Mouse (Mus musculus) neural tube, embryonic 10.5 days (tissue): ENCODE data around the gene Fbxo36.

Source experiments
- DNase-seq: peaks from one replicate; pipeline ENCODE4 v3.0.0-alpha.2; 2017; ENCODE audit warnings: low spot score; ENCODE audit errors: extremely low spot score

Gene Fbxo36

DNA sequence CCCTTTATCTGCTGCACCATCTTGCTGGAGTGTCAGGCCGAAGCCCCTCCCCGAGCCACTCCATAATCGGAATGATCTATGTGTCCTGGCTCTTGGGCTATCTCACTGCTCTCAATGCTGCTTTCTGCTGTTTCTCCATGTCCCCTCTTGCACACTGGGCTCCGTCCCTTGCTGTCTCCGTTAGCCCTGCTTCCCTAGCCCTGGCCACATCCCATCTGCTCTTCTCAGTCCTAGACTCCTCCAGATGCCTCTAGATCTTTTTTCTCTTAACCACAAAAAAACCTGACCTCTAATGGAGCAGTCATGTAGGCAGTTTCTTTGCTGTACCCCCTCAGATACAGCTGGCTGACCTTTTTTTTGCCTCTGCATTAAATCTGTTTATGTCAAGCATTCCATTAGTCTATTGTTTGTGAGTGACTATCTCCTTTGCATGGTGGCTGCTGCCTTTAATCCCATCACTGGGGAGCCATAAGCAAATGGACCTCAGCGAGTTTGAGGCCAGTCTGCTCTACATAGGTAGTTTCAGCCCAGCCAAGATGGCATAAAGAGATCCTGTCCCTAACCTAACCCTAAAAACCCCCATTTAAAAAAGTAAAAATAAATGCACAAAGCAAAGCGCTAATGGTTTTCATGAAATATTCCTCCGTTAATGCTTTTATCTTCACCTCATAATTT lies 49.8 kb downstream of the Fbxo36 start:
- DNase-seq: no peak

DNA sequence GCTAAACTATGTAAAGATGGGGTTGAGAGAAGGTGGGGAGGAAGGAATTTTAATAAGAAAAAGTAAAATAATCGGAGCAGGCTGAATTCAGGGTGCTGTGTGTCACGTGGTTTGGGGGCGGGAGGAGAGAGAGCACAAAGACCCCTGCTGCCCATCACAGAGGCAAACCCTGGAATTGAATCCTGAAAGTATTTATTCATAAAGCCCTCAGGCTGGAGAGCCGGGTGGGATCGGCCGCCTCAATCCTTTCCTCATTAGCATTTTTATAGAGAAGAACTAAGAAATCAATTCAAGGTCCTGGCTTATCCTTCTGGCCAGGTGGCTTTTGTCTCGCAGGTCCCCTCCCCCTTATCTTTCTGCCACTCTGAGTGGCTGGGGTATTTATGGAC lies 50.4 kb downstream of the Fbxo36 start:
- no peak for DNase-seq

DNA sequence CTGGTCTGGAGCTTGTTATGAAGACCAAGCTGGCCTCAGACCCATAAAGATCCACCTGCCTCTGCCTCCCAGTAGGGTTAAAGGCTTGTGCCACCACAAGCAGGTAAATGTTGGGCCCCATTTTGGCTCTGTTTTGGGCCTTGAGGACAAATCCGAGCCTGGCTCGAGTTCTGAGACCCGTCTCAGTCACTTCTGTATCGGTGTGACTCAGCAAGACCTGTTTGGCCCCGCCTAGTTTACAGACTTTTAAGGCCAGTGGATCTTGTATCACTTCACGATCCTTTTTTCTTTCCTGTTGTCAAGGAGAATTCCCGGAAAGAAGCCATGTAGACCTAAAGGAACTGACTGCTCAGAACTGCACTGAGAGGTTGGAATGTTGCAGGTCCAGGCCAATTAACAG lies 50.9 kb downstream of the Fbxo36 start:
- DNase-seq: no peak

DNA sequence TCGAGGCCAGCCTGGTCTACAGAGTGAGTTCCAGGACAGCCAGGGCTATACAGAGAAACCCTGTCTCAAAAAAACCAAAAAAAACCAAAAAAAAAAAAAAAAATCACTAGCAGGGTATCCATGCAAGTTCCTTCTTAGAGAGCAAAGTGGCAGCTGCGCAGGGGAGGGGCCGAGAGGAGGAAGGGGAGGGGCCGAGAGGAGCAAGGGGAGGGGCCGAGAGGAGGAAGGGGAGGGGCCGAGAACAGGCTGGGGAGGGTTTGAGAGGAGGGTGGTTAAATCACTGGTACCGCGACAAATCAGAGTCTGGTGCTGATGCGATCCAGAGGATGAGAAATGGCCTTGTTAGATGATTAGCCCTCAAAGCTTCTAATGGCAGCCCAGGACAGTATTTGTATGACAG lies 52.1 kb downstream of the Fbxo36 start:
- DNase-seq: no peak

DNA sequence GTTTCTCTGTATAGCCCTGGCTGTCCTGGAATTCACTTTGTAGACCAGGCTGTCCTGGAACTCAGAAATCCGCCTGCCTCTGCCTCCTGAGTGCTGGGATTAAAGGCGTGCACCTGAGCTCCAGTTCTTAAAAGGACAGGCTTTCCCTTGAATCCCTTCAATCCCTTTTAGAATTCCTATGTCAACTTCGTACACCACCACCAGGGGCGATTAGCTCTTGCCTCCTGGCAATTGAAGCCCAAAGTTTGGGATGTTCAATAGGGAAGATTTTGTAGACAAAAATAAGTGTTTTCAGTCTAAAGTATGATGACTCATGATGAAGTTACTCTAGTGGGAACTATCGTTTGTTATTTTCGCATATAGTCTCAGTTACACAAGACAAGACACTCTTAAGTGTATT lies 57.7 kb downstream of the Fbxo36 start:
- no peak for DNase-seq

DNA sequence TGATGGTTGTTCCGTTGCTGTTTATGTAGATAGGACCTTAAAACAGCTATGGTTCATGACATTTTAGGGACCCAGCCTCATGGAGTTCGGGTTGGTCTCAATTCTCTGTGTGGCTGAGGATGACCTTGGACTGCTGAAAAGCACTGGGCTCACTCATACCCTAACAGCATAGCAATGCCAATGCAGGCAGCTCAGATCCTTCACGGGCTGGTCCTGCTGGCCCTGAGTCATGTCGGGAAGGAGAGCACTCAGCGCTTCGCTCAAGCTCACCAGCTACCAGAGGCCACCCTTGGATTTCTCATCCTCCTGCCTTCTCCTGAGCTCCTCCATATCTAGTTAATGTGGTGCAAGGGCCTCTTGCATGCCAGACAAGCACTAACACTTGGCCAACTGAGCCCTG lies 59.5 kb downstream of the Fbxo36 start:
- no peak for DNase-seq

DNA sequence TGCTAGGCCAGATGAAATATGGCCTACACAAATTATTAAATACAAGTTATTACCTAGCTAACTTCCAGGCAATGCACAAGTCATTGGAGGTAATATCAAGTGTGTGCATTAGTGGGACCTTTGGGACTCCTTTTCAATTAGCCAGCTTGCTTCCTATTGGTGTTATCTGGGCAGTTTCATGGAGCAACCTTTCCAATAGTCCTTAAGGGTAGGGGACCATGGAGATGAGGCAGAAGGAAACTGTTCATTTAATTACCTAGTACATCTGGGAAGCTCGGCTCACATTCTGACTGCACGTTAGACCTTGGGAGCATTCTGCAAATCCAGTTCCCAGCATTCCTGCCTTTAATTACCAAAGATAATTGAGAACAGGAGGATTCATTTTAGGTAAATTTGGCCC lies 64.8 kb downstream of the Fbxo36 start:
- DNase-seq: no peak

DNA sequence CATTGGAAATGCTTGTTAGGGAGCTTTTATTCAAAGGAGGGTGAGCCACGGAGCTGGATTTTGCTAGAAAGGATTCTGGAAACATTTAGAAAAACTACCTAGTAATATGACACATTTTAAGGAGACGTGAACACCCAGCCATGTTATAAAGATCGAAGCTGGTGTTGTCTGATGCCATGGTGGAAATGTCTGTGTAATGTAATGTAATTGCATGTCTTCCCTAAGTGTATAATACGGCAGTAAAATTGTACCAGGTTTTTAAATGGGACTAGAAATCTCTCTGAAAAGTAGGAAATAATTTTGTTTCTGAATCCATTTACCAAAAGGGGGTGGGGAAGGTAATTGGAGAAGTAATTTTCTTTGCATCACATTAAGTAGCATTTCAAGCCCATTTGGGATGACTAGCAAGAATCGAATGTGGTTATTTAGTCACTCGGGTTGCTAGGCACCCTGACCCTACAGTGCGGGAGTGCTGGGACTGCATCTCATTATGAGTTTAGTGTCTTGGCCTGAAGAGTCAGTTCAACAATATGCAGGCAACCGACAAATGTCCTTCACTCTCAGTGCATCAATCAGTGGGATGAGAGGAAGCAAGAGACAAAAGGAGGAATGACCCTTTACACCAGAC lies 70.7 kb downstream of the Fbxo36 start:
- DNase-seq: no peak

DNA sequence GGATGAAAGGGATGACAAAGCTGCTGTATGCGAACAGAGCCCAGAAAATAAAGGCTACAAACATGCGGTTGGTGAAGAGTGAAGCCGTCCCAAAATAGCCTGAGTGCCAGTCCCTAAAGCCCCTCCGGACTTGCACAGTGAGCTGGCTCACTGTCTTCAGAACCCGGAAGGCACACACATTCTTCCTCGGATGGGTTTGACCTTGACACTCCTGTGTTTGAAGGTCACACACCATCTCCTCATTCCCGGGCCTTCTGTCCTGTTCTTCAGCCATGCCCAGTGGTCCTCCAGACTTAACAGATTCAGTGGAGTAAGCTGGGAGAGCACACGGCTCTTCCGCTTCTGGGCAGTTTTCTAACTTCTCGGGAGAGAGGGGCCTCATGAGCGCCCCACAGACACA lies 72.9 kb downstream of the Fbxo36 start:
- DNase-seq: no peak

DNA sequence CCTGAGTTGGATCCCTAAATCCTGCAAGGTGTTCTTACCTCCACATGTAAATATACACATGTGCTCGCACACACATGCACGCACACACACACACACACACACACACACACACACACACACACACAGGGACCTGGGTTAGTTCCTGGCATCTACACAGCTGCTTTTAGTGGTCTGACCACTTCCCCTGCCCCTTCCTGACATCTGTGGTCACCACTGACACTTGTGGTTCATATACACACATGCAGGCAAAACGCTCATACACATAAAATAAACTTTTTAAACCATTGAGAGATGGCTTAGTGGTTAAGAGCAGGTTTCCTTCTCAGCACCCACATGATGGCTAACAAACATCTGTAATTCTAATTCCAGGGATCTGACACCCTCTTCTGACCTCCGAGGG lies 75.4 kb downstream of the Fbxo36 start:
- no peak for DNase-seq

DNA sequence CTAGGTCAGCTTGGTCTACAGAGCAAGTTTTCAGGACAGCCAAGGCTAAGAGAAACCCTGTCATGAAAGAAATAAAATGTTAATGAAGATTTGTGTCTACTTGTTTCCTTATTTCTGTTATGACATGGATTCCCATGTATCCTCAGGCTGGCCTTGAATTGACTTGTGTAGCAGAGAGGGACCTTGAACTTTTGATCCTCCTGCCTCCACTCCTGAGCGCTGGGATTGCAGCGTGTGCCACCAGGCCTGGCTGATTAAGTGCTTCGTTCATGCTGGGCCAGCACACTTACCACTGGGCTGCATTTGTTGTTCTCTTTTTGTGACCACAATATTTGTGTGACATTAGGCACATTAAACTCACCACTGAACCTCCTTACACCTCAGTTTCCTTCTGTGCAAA lies 79.2 kb downstream of the Fbxo36 start:
- DNase-seq: no peak

DNA sequence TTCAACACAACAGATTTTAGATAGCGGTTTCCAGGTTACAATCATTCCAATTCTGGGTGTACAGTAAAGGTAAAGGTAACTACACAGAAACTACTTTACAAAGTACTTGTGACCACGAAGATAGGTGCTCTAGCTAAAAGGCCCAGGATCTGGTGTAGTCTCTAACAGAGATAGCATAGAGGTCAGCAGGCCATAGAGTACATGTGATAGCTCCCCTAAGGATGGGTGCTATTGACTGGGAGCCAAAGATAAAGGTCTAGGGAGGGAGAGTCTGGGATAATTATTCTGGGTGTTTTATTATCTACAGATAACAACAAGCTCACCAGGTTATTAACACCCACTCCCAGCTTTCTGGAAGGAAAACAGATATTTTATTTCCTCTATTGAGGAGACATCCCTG lies 83.8 kb downstream of the Fbxo36 start:
- DNase-seq: no peak

DNA sequence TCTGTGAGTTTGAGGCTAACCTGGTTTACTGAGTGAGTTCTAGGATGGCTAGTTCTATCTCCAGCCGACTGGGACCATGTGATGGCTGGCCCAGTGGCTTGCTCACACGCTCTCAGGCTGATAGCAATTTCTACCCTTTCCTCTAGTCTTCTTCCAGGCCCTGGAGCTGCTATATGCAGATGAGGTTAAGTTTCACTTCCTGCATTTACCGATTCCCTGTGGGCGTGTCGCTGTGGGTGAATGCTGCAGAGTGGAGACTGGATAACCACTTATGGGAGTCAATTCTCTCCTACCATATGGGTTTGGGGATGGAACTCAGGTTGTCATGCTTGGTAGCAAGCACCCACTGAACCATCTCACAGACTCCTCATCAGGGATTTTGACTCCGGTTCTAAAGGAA lies 84.5 kb downstream of the Fbxo36 start:
- DNase-seq: no peak

DNA sequence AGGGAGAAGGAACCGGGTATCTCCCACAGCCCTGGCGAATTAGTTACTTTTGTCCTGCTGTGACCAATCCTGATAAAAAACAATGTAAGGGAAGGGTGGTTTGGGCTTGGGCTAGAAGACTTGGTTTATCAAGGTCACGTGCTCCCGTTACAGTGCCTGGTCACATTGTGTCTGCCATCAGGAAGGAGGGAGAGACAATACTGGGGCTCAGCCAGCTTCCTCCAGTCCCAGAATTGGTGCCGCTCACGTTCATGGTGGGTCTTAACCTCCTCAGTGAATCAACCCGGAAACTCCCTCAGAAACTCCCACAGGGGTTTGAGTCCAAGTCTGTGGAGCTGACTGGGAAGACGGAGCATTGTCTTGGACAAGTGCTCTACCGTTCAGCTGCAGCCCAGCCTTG lies 86.0 kb downstream of the Fbxo36 start:
- no peak for DNase-seq

DNA sequence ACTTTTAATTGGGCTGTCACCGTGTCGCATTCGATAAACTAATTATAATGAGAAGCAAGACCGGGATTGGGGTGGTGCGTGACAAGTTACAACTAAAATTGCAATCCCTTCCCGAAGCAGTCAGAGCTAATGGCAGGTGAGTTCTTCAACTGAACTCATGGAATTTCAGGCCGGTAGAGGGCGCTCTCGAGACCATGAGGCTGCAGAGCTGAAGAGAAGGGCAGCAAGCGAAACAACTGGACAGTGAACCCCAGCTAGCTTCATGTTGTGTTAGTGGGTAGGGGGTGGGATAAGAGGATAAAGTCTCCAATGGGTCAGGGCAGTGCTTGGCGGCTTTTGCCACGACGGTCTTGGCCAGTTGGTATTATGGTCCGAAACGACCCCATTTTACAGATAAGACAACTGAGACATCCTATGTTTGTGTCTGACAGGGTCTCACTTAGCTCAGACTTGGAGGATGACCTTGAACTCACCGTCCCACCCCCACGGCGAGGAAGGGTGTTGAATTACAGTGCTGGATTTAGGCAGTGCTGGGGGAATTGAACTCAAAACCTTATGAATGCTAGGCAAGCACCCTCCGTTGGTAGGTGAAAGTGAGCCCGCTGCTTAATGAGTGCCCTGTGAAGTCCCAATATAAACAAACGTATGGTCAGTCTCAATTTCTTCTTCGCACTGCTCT lies 94.0 kb downstream of the Fbxo36 start:
- peak; percentile 82 for DNase-seq

DNA sequence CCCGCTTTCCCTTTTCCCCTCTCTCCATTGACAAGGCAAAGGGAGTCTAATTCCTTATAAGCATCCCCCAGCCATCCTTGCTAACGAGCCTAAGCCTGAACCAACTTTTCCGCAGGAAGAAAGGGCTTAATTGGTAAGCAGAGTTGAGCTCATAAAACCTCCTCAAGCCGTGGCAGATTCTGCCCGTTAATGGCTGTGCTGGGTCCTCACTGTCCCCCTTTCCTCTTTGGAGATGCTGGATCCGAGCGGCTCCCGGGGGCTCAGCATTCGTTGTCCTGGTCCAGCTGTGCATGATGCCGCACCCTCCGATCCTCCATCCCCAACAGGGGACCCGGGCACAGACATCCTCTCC lies 94.5 kb downstream of the Fbxo36 start:
- peak; percentile 61 for DNase-seq

DNA sequence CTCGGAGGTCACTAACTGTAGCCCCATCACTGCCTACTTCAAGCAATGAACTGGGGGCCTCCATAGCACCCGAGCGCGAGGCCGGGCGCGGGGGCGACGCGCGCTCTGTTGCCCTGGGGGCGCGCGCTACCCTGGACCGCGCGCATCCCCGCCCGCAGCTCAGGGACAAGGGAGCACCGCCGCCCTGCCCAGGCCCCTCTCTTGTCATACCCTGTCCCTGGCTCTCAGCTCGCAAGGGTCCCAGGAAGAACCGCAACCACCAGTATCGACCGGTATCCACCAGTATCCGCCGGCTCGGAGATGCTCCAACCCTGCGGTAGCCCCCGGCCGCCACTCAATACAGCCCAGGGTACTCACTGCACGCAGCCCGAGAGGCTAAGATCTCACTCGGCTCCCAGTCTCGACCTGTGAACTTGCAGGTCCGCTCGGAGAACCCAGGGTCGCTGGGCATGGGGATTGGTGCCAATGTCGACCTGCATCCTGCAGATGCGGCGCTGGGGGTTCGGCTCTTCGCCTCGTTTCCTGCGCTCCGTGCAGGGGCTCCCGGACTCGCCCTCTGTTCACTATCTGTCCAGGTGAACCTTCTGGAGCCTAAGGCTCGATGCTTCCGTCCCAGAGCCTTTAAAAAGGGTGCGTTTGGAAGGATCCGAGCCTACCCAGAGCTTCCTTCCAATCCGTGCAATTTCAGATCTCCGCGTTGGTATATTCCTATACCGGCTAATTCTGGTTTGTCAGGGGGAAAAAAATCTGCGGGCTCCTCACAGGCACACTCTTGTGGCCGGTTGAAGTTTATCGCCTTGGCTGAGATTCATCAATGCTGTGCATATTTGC lies 95.1 kb downstream of the Fbxo36 start, which contains the start of gene Slc16a14:
Gene Slc16a14 (minus strand): TSS at position 632 of the 831 bp plus-strand sequence.
- DNase-seq: peak; percentile 80

DNA sequence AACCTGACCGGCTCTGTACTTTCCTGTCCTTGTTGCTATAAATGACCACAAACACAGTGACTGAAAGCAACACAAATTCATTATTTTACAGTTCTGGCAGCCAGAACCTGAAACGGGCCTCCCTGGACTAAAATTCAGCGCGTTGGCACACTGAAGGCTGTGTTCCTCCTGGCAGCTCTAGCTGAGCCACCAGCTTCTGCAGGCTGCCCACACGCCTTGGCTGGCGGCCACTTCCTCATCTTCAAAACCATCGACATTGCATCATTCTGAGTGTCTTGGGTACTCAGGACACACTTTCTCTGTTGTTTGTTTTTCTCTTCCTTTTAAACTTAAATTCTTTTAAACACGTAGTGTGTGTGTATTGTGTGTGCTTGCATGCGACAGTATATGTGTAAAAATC lies 96.0 kb downstream of the Fbxo36 start:
- no peak for DNase-seq

DNA sequence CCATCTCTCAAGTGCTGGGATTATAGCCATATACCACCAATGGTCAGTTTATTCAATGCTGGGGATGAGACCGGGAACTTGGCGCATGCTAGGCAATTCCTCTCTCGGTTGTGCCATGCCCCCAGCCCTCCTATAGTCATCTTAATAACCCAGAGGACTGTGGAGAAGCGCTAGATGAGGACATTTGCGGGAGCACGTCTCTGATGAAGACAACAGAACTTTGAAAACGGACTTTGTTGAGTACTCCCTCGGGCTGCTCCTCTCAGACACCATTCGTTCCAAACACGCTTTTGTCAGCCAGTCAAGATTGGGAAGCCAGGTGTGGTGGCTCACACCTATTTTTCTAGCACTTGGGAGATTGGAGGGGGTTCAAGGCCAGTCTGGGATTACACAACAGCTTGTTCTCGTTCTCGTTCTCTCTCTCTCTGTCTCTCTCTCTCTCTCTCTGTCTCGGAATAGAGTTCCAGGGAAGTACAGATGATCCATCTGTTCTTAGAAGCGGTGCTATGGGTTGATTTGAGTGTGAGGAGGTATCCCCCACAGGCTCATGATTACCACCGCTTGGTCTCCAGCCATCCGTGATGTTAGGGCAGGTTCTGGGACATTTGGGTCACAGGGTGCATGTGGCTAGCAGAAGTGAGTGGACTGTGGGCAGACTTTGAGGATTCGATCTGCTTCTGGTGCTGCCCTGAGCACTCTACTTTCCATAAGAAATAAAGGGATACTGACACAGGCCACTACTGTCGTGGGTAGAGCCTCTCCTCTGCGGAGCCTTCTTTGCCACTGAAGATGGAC lies 97.3 kb downstream of the Fbxo36 start:
- DNase-seq: no peak

DNA sequence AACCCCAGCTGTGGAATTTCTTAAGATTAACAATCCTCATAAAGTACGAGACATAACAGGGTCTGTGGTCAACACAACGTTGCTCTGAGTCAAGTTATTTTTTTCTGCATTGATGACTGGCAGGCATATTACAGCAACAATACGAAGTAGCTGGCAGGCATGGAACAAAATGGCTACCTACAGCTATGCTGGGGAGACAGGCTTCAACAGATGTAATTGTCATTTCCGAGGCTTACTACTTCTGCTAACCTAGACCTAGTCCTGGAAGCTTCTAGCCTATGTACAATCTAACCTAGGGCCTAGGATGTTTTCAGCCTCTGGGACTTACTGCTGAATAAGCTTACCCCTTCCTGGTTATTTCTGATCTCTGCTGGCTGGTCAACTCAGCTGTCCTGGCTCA lies 99.8 kb downstream of the Fbxo36 start:
- DNase-seq: no peak

DNA sequence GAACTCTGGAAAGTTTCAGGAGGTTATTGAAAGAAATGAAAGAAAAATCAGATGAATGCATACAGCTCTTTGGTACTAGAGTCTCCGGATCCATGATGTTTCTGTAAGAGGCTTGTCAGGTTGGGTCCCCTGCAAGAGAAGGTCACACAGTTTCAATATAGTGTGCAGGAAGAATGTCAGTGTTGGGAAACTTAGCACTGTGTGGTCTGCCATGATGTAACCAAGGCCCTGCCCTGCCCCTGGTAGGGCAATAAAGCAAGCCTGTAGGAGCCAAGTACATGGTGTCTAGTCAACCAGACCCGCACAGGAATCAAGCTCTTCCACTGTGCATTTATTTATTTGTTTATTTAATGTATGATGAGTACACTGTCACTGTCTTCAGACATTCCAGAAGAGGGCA lies 100.7 kb downstream of the Fbxo36 start:
- DNase-seq: no peak
